Mouse (Mus musculus) ES-Bruce4 (cell line): ENCODE measurements around the gene Ranbp17. TPM values are rescaled to one million over a fixed set of nuclear protein-coding genes. Genes with fewer than 3 reads are reported as not detected.
A peak's percentile ranks its signal among the peaks of the same experiment; 100 is the strongest.

Experiments
- H3K27ac ChIP-seq: 2 replicates; pipeline ENCODE4 v1.5.1; 2012; ENCODE audit warnings: low read length, inconsistent platforms; ENCODE audit not compliant: insufficient read depth
- H3K27me3 ChIP-seq: 2 replicates; pipeline ENCODE4 v1.6.1; 2012; ENCODE audit warnings: mild to moderate bottlenecking, low read length, inconsistent platforms; ENCODE audit not compliant: control insufficient read depth, poor library complexity, insufficient read depth, severe bottlenecking
- H3K36me3 ChIP-seq: 2 replicates; pipeline ENCODE4 v1.6.1; 2012; ENCODE audit warnings: inconsistent platforms, mild to moderate bottlenecking, low read length, moderate library complexity; ENCODE audit not compliant: control insufficient read depth, poor library complexity, insufficient read depth, severe bottlenecking
- H3K4me1 ChIP-seq: one replicate; pipeline ENCODE4 v1.8.1; 2011; ENCODE audit warnings: low read length; ENCODE audit not compliant: control insufficient read depth, insufficient read depth
- H3K4me3 ChIP-seq: 2 replicates; pipeline ENCODE4 v1.5.1; 2011; ENCODE audit warnings: low read depth, mild to moderate bottlenecking, low read length
- H3K9ac ChIP-seq: 2 replicates; pipeline ENCODE4 v1.6.1; 2012; ENCODE audit warnings: low read depth, mild to moderate bottlenecking, inconsistent platforms; ENCODE audit not compliant: poor library complexity, severe bottlenecking
- H3K9me3 ChIP-seq: replicated peaks from 2 replicates; pipeline ENCODE4 v1.6.1; 2012; ENCODE audit warnings: mild to moderate bottlenecking, low read length, inconsistent platforms; ENCODE audit not compliant: control insufficient read depth, poor library complexity, insufficient read depth, severe bottlenecking
- CTCF ChIP-seq: IDR thresholded peaks from one replicate; pipeline ENCODE4 v1.8.1; 2011; ENCODE audit warnings: low read depth, low read length
- EP300 ChIP-seq: IDR thresholded peaks from 2 replicates; pipeline ENCODE4 v1.6.1; 2011; ENCODE audit warnings: low read depth, low read length; ENCODE audit not compliant: insufficient read depth
- POLR2A ChIP-seq: IDR thresholded peaks from one replicate; pipeline ENCODE4 v1.8.1; 2011; ENCODE audit warnings: low read length; ENCODE audit not compliant: insufficient read depth
- polyA plus RNA-seq: library from polyadenylated mRNA; stranded (reverse); fragments of >200 nt; gene quantifications from 2 replicates; pipeline ENCODE4 v1.2.4, GENCODE M21; 2011; ENCODE audit warnings: low read depth; ENCODE audit not compliant: missing spikeins, insufficient read depth, insufficient read length

The Ranbp17 gene
- polyA plus RNA-seq, 1 experiment = 54.8 TPM

GRCm38 (mm10) chr11:33197133-33197514, 316.4 kb downstream of the Ranbp17 start:
- Histone ChIP-seq H3K4me3 (no peak overlapping the region), H3K36me3 (no peaks in the 10 kb centered on the region), H3K9ac (no peak overlapping the region), H3K27me3 (peaks cover 44% of the 10 kb centered on the region), H3K4me1 (no peaks in the 10 kb centered on the region), H3K9me3 (peaks cover 15% of the 10 kb centered on the region), H3K27ac (no peak overlapping the region)
- TF ChIP-seq CTCF = no peak

- H3K36me3 ChIP-seq = no peaks in the 10 kb centered on the region
- H3K4me3 ChIP-seq = no peak overlapping the region
- H3K27ac ChIP-seq = no peak overlapping the region
- peaks cover 15% of the 10 kb centered on the region for H3K9me3 ChIP-seq
- H3K27me3 ChIP-seq = peaks cover 40% of the 10 kb centered on the region
- TF ChIP-seq CTCF (no peak), POLR2A (no peak), EP300 (no peak)
- no peaks in the 10 kb centered on the region for H3K4me1 ChIP-seq
- no peak overlapping the region for H3K9ac ChIP-seq
These were observed 317.0 kb downstream of the Ranbp17 start for GRCm38 (mm10) chr11:33196447-33197132.

- Histone ChIP-seq H3K36me3 (no peaks in the 10 kb centered on the region), H3K4me1 (no peaks in the 10 kb centered on the region), H3K9me3 (peaks cover 15% of the 10 kb centered on the region), H3K9ac (no peak overlapping the region), H3K4me3 (no peak overlapping the region), H3K27ac (no peak overlapping the region), H3K27me3 (peaks cover 32% of the 10 kb centered on the region)
- TF ChIP-seq CTCF (no peak), POLR2A (no peak), EP300 (no peak)
These were observed 317.8 kb downstream of the Ranbp17 start for GRCm38 (mm10) chr11:33195531-33196446.

GRCm38 (mm10) chr11:33195061-33195460, 318.5 kb downstream of the Ranbp17 start:
- no peak for TF ChIP-seq CTCF
- no peaks in the 10 kb centered on the region for H3K4me1 ChIP-seq
- no peak overlapping the region for H3K27ac ChIP-seq
- no peak overlapping the region for H3K4me3 ChIP-seq
- no peak overlapping the region for H3K9ac ChIP-seq
- peaks cover 25% of the 10 kb centered on the region for H3K27me3 ChIP-seq
- H3K9me3 ChIP-seq = peaks cover 15% of the 10 kb centered on the region
- no peaks in the 10 kb centered on the region for H3K36me3 ChIP-seq

GRCm38 (mm10) chr11:33193695-33194094, 319.9 kb downstream of the Ranbp17 start:
- Histone ChIP-seq H3K27me3 (peaks cover 17% of the 10 kb centered on the region), H3K36me3 (no peaks in the 10 kb centered on the region), H3K27ac (no peak overlapping the region), H3K4me3 (0 out of 2 replicates have a peak overlapping the region, but pooled peaks have one; percentile 13), H3K4me1 (no peaks in the 10 kb centered on the region), H3K9me3 (peaks cover 15% of the 10 kb centered on the region), H3K9ac (no peak overlapping the region)
- TF ChIP-seq POLR2A (no peak), EP300 (0 out of 2 replicates have a peak, but pooled peaks have one; percentile 43)

GRCm38 (mm10) chr11:33181804-33182203, 331.7 kb downstream of the Ranbp17 start:
- Histone ChIP-seq H3K4me3 (no peak overlapping the region), H3K27ac (no peak overlapping the region), H3K9me3 (no peaks in the 10 kb centered on the region), H3K27me3 (0 out of 2 replicates have a peak, but pooled peaks cover 1% of the 10 kb centered on the region), H3K9ac (no peak overlapping the region), H3K4me1 (no peaks in the 10 kb centered on the region), H3K36me3 (no peaks in the 10 kb centered on the region)
- TF ChIP-seq CTCF (no peak), EP300 (no peak), POLR2A (no peak)
